Mouse (Mus musculus) heart, adult 2 months (tissue): ENCODE measurements around the gene Apobec2.

Experiments
- CTCF ChIP-seq: fragments of 200-600 bp; IDR thresholded peaks from 2 replicates; pipeline ENCODE4 v1.8.1; 2022; ENCODE audit warnings: antibody characterized with exemption, mild to moderate bottlenecking, moderate library complexity
- EP300 ChIP-seq: fragments of 200-500 bp; IDR thresholded peaks from 2 replicates; pipeline ENCODE4 v1.6.1; 2011; ENCODE audit warnings: low read depth, low read length, control low read depth; ENCODE audit not compliant: insufficient read depth
- POLR2A ChIP-seq: fragments of 200-500 bp; IDR thresholded peaks from 2 replicates; pipeline ENCODE4 v1.6.1; 2011; ENCODE audit warnings: mild to moderate bottlenecking, low read depth, low read length, control low read depth; ENCODE audit not compliant: insufficient read depth

DNA sequence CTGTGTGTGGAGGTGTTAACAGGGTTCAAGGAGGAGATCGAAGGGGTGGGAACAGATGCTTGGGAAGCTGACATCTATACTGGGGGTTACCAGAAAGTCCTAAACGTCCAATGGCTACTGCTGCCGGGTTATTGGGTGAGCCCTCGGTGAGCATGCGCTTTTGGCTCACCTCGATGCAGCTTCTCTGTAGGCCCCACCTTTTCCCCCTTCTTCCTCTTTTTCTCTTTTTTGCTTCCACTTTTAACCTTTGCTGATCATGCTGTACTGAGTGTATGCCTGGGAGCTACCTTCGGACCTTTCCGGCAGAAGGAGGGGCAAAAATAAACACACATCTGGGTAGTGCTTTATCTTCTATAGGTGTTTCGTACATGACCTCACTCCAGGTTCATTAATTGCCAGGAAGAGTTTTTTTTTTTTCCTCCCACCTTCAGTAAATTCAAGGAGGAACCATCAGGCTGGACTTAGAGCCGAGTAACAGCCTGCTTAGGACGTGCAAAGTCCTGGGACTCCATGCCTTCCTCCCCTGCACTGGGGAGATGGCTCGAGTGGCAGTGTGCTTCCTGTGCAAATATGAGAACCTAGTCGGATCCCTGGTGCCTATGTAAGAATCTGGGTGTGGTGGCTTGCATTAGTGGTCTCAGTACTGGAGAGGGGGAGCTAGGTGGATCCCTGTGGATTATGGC lies 25.4 kb upstream of the Apobec2 start:
- TF ChIP-seq CTCF, result no peak
- no peak for TF ChIP-seq EP300
- no peak for TF ChIP-seq POLR2A
